Mouse (Mus musculus): Measurements from ENCODE around the gene Aknad1. TPM values are rescaled to one million over a fixed set of nuclear protein-coding genes. Genes with fewer than 3 reads are reported as not detected.

Aknad1 gene
- polyA plus RNA-seq, 1 experiment from 2014 or later, result not detected

- Histone ChIP-seq H3K4me3 (no peak overlapping the region), H3K27me3 (replicated peaks) (no peaks in the 10 kb centered on the region), H3K9ac (no peak overlapping the region), H3K27ac (ENCODE audit: poor library complexity, severe bottlenecking) (no peak overlapping the region), H3K4me1 (replicated peaks) (peaks cover 11% of the 10 kb centered on the region; the same call in 1 of the 2 replicates), H3K4me2 (no peak overlapping the region), H3K9me3 (replicated peaks) (no peaks in the 10 kb centered on the region), H3K36me3 (no peaks in the 10 kb centered on the region)
- 79% methylated on average over 2 of the region's 2 CpGs for WGBS
- ATAC-seq (ENCODE audit: insufficient number of reproducible peaks, low FRiP score), result no peak
These were observed 20.1 kb upstream of the Aknad1 start for GRCm38 (mm10) chr3:108719357-108719756.

GRCm38 (mm10) chr3:108719761-108720160 lies 19.7 kb upstream of the Aknad1 start:
- Histone ChIP-seq H3K4me3 (no peak overlapping the region), H3K36me3 (no peaks in the 10 kb centered on the region), H3K9ac (no peak overlapping the region), H3K4me2 (no peak overlapping the region; the same call in 1 of the 2 replicates), H3K27me3 (replicated peaks) (no peaks in the 10 kb centered on the region), H3K4me1 (replicated peaks) (peaks cover 11% of the 10 kb centered on the region; the same call in 1 of the 2 replicates), H3K9me3 (replicated peaks) (no peaks in the 10 kb centered on the region), H3K27ac (ENCODE audit: poor library complexity, severe bottlenecking) (no peak overlapping the region)
- 90% methylated on average over 3 of the region's 3 CpGs for WGBS
- no peak for ATAC-seq (ENCODE audit: insufficient number of reproducible peaks, low FRiP score)

- WGBS, result under 1% methylated on average over 44 of the region's 44 CpGs
- Histone ChIP-seq H3K4me2 (peak overlapping the region; percentile 84), H3K27me3 (replicated peaks) (no peaks in the 10 kb centered on the region), H3K9me3 (replicated peaks) (no peaks in the 10 kb centered on the region), H3K27ac (ENCODE audit: poor library complexity, severe bottlenecking) (peak overlapping the region; percentile 85), H3K36me3 (no peaks in the 10 kb centered on the region), H3K9ac (peak overlapping the region; percentile 83), H3K4me1 (replicated peaks) (peaks cover 11% of the 10 kb centered on the region; the same call in 1 of the 2 replicates), H3K4me3 (peak overlapping the region; percentile 69)
- ATAC-seq (ENCODE audit: insufficient number of reproducible peaks, low FRiP score), result no peak; the same call in 1 of the 2 replicates
These were observed 18.1 kb upstream of the Aknad1 start for GRCm38 (mm10) chr3:108721076-108721991.

GRCm38 (mm10) chr3:108722036-108722872 lies 17.2 kb upstream of the Aknad1 start, which contains the start of gene Gpsm2:
Gpsm2 (minus strand) TSS chr3:108722309.
- H3K36me3 ChIP-seq, result no peaks in the 10 kb centered on the region
- 3% methylated on average over 48 of the region's 53 CpGs for WGBS

GRCm38 (mm10) chr3:108726413-108726812 lies 13.0 kb upstream of the Aknad1 start:
- Histone ChIP-seq H3K9ac (no peak overlapping the region), H3K27ac (ENCODE audit: poor library complexity, severe bottlenecking) (no peak overlapping the region), H3K4me2 (no peak overlapping the region), H3K4me3 (no peak overlapping the region), H3K36me3 (no peaks in the 10 kb centered on the region), H3K4me1 (replicated peaks) (0 out of 2 replicates have a peak, but pooled peaks cover 5% of the 10 kb centered on the region), H3K9me3 (replicated peaks) (no peaks in the 10 kb centered on the region), H3K27me3 (replicated peaks) (no peaks in the 10 kb centered on the region)
- 82% methylated on average over 7 of the region's 7 CpGs for WGBS
- ATAC-seq (ENCODE audit: insufficient number of reproducible peaks, low FRiP score), result no peak

More at GRCm38 (mm10) chr3:108722036-108722872, 17.2 kb upstream of the Aknad1 start, which contains the start of gene Gpsm2:
- H3K4me3 ChIP-seq, result peak within 1 kb of the TSS; percentile 69
- peak within 1 kb of the TSS; percentile 84 for H3K4me2 ChIP-seq
- H3K9me3 ChIP-seq (replicated peaks), result no peaks in the 10 kb centered on the region
- ATAC-seq (ENCODE audit: insufficient number of reproducible peaks, low FRiP score), result peak; percentile 99
- no peaks in the 10 kb centered on the region for H3K27me3 ChIP-seq (replicated peaks)
- H3K9ac ChIP-seq, result peak within 1 kb of the TSS; percentile 83
- peaks cover 11% of the 10 kb centered on the region; the same call in 1 of the 2 replicates for H3K4me1 ChIP-seq (replicated peaks)
- peak within 1 kb of the TSS; percentile 85 for H3K27ac ChIP-seq (ENCODE audit: poor library complexity, severe bottlenecking)

GRCm38 (mm10) chr3:108727344-108727743 lies 12.1 kb upstream of the Aknad1 start:
- Histone ChIP-seq H3K4me1 (replicated peaks) (0 out of 2 replicates have a peak, but pooled peaks cover 5% of the 10 kb centered on the region), H3K4me2 (no peak overlapping the region), H3K9ac (no peak overlapping the region), H3K4me3 (no peak overlapping the region), H3K36me3 (no peaks in the 10 kb centered on the region), H3K9me3 (replicated peaks) (no peaks in the 10 kb centered on the region), H3K27me3 (replicated peaks) (no peaks in the 10 kb centered on the region), H3K27ac (ENCODE audit: poor library complexity, severe bottlenecking) (no peak overlapping the region)
- no peak for ATAC-seq (ENCODE audit: insufficient number of reproducible peaks, low FRiP score)

GRCm38 (mm10) chr3:108727776-108728175 lies 11.7 kb upstream of the Aknad1 start:
- Histone ChIP-seq H3K4me2 (no peak overlapping the region), H3K36me3 (no peaks in the 10 kb centered on the region), H3K9me3 (replicated peaks) (no peaks in the 10 kb centered on the region), H3K4me3 (no peak overlapping the region), H3K27me3 (replicated peaks) (no peaks in the 10 kb centered on the region), H3K27ac (ENCODE audit: poor library complexity, severe bottlenecking) (no peak overlapping the region), H3K9ac (no peak overlapping the region), H3K4me1 (replicated peaks) (0 out of 2 replicates have a peak, but pooled peaks cover 3% of the 10 kb centered on the region)
- ATAC-seq (ENCODE audit: insufficient number of reproducible peaks, low FRiP score), result no peak
- 80% methylated on average over 3 of the region's 3 CpGs for WGBS

GRCm38 (mm10) chr3:108730316-108730715 lies 9.1 kb upstream of the Aknad1 start:
- H3K4me1 ChIP-seq (replicated peaks), result no peaks in the 10 kb centered on the region
- H3K9me3 ChIP-seq (replicated peaks), result no peaks in the 10 kb centered on the region
- H3K4me2 ChIP-seq, result peak overlapping the region; percentile 32; the same call in 1 of the 2 replicates
- H3K36me3 ChIP-seq, result no peaks in the 10 kb centered on the region
- 30% methylated on average over 12 of the region's 12 CpGs for WGBS
- H3K4me3 ChIP-seq, result no peak overlapping the region
- no peak overlapping the region for H3K9ac ChIP-seq
- H3K27me3 ChIP-seq (replicated peaks), result no peaks in the 10 kb centered on the region
- ATAC-seq (ENCODE audit: insufficient number of reproducible peaks, low FRiP score), result no peak
- H3K27ac ChIP-seq (ENCODE audit: poor library complexity, severe bottlenecking), result no peak overlapping the region

GRCm38 (mm10) chr3:108737761-108738160 lies 1.7 kb upstream of the Aknad1 start:
- ATAC-seq (ENCODE audit: insufficient number of reproducible peaks, low FRiP score), result no peak
- Histone ChIP-seq H3K4me2 (no peak overlapping the region), H3K9ac (no peak overlapping the region), H3K4me1 (replicated peaks) (no peaks in the 10 kb centered on the region), H3K36me3 (no peaks in the 10 kb centered on the region), H3K27me3 (replicated peaks) (0 out of 2 replicates have a peak, but pooled peaks cover 5% of the 10 kb centered on the region), H3K9me3 (replicated peaks) (no peaks in the 10 kb centered on the region), H3K4me3 (no peak overlapping the region), H3K27ac (ENCODE audit: poor library complexity, severe bottlenecking) (no peak overlapping the region)
- 85% methylated on average over 3 of the region's 3 CpGs for WGBS

- WGBS, result 80% methylated on average over 4 of the region's 4 CpGs
- Histone ChIP-seq H3K27ac (ENCODE audit: poor library complexity, severe bottlenecking) (no peak overlapping the region), H3K9ac (no peak overlapping the region), H3K4me1 (replicated peaks) (peaks cover 4% of the 10 kb centered on the region; the same call in 1 of the 2 replicates), H3K4me2 (no peak overlapping the region), H3K36me3 (no peaks in the 10 kb centered on the region), H3K27me3 (replicated peaks) (no peaks in the 10 kb centered on the region), H3K4me3 (no peak overlapping the region), H3K9me3 (replicated peaks) (no peaks in the 10 kb centered on the region)
- ATAC-seq (ENCODE audit: insufficient number of reproducible peaks, low FRiP score), result no peak
These were observed 4.6 kb downstream of the Aknad1 start for GRCm38 (mm10) chr3:108744060-108744459.

GRCm38 (mm10) chr3:108751061-108751460 lies 11.6 kb downstream of the Aknad1 start:
- Histone ChIP-seq H3K4me2 (no peak overlapping the region), H3K27ac (ENCODE audit: poor library complexity, severe bottlenecking) (no peak overlapping the region), H3K9ac (no peak overlapping the region), H3K36me3 (no peaks in the 10 kb centered on the region), H3K27me3 (replicated peaks) (no peaks in the 10 kb centered on the region; the same call in 1 of the 2 replicates), H3K4me1 (replicated peaks) (no peaks in the 10 kb centered on the region), H3K4me3 (no peak overlapping the region), H3K9me3 (replicated peaks) (no peaks in the 10 kb centered on the region)
- 60% methylated on average over 6 of the region's 6 CpGs for WGBS
- ATAC-seq (ENCODE audit: insufficient number of reproducible peaks, low FRiP score), result no peak
